Mouse (Mus musculus) frontal cortex, postnatal 36 days (tissue): ENCODE measurements around the gene Olfr393.

Experiments used
- DNase-seq, 2 experiments: peaks; one replicate each; pipeline ENCODE4 v3.0.0; 2022; ENCODE audit warnings: low spot score in 2 of 2

Olfr393 gene

GRCm38 (mm10) chr11:73851354-73851753 lies at the start of gene Olfr393:
Gene Olfr393, minus strand, starts transcription at chr11:73851454.
- DNase-seq, result no peak

GRCm38 (mm10) chr11:73890671-73891070 lies 39.4 kb upstream of the Olfr393 start, which contains the start of gene Olfr394:
Gene Olfr394, minus strand, starts transcription at chr11:73890771.
- no peak for DNase-seq

- no peak for DNase-seq
Observed at GRCm38 (mm10) chr11:73816949-73817348, 34.3 kb downstream of the Olfr393 start, which contains the start of gene Olfr392. Gene Olfr392, minus strand, starts transcription at chr11:73817049.

GRCm38 (mm10) chr11:73802952-73803351 lies 48.3 kb downstream of the Olfr393 start, which contains the start of gene Olfr391-ps:
Gene Olfr391-ps, minus strand, starts transcription at chr11:73803052.
- no peak for DNase-seq
